Mouse (Mus musculus): ENCODE measurements around the gene Arpc3. TPM values are rescaled to one million over a fixed set of nuclear protein-coding genes. Genes with fewer than 3 reads are reported as not detected.

The Arpc3 gene
- total RNA-seq, 1 experiment from 2014 or later: 766 TPM

GRCm38 (mm10) chr5:122458066-122458465, 66.4 kb downstream of the Arpc3 start:
- no peak for ATAC-seq (ENCODE audit: extremely low read depth, insufficient number of reproducible peaks, low FRiP score, poor library complexity, severe bottlenecking)

GRCm38 (mm10) chr5:122459335-122459734, 67.7 kb downstream of the Arpc3 start:
- ATAC-seq (ENCODE audit: extremely low read depth, insufficient number of reproducible peaks, low FRiP score, poor library complexity, severe bottlenecking): no peak

- no peak for ATAC-seq (ENCODE audit: extremely low read depth, insufficient number of reproducible peaks, low FRiP score, poor library complexity, severe bottlenecking)
Measured at GRCm38 (mm10) chr5:122460656-122461055, 69.0 kb downstream of the Arpc3 start.

GRCm38 (mm10) chr5:122461431-122461830, 69.8 kb downstream of the Arpc3 start:
- no peak for ATAC-seq (ENCODE audit: extremely low read depth, insufficient number of reproducible peaks, low FRiP score, poor library complexity, severe bottlenecking)

Other genes with a start within 250 kb of the Arpc3 start
- gene Ppp1cc, start 233.6 kb upstream of the Arpc3 start, total RNA-seq (2017): 282 and 304 TPM in 2 replicates
- gene Hvcn1, start 185.1 kb upstream of the Arpc3 start, total RNA-seq (2017): 256 TPM in 2 replicates
- gene Tctn1, start 127.4 kb upstream of the Arpc3 start, total RNA-seq (2017): 27.6 and 39.9 TPM in 2 replicates
- 43.0 and 46.2 TPM in 2 replicates for gene Pptc7, start 107.5 kb upstream of the Arpc3 start, total RNA-seq (2017)
- 13.3 and 14.2 TPM in 2 replicates for gene Rad9b, start 37.6 kb upstream of the Arpc3 start, total RNA-seq (2017)
- 45.1 and 60.3 TPM in 2 replicates for gene Vps29, start 37.5 kb upstream of the Arpc3 start, total RNA-seq (2017)
- 35.0 and 40.5 TPM in 2 replicates for gene Gpn3, start 20.0 kb upstream of the Arpc3 start, total RNA-seq (2017)
- gene Fam216a, start 19.5 kb upstream of the Arpc3 start, total RNA-seq (2017): 9.3 and 12.1 TPM in 2 replicates
- gene Anapc7, start 29.8 kb downstream of the Arpc3 start, total RNA-seq (2017): 24.6 and 34.6 TPM in 2 replicates
- 43.3 and 54.9 TPM in 2 replicates for gene Atp2a2, start 110.3 kb downstream of the Arpc3 start, total RNA-seq (2017)
- gene Ift81, start 222.6 kb downstream of the Arpc3 start, total RNA-seq (2017): 0.93 and 2.7 TPM in 2 replicates